Mouse (Mus musculus) testis, adult 2 months (tissue): ENCODE results near the gene Fcamr.

Experiments used
- CTCF ChIP-seq: fragments of 200-500 bp; IDR thresholded peaks from 2 replicates; pipeline ENCODE4 v1.5.1; 2012; ENCODE audit warnings: low read depth, mild to moderate bottlenecking, inconsistent platforms, low read length, moderate library complexity; ENCODE audit not compliant: control insufficient read depth, insufficient read depth, insufficient replicate concordance
- POLR2A ChIP-seq: fragments of 200-500 bp; IDR thresholded peaks from 2 replicates; pipeline ENCODE4 v1.6.1; 2012; ENCODE audit warnings: low read depth, mild to moderate bottlenecking, inconsistent platforms, low read length, moderate library complexity; ENCODE audit not compliant: control insufficient read depth

DNA sequence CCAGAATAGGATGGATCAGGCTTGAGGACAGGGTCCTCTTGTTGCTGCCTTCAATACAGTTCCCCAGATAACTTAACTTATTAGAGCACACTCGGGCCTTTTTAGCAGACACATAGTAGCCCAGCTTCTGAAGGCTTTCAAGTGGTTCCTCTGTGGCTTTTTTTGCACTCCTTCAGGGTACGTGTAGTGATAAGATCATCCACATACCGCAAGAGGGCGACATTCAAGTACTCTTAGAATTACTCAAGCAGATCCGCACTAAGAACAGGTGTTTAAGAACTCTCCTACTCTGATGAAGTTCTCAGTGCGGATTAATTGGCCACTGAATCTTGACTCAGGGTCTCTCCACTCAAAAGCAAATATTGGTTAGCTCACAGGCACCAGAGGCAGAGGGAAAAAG, 37.6 kb downstream of the Fcamr start:
- no peak for TF ChIP-seq POLR2A
- no peak for TF ChIP-seq CTCF
